Mouse (Mus musculus) lung, embryonic 16.5 days (tissue): ENCODE measurements around the gene Olfr114. TPM values are rescaled to one million over a fixed set of nuclear protein-coding genes. Genes with fewer than 3 reads are reported as not detected.

Source experiments
- ATAC-seq: fragments of 200-750 bp; cut with Nextera tagmentation; 2 replicates; pipeline ENCODE4 v1.8.0; 2017; ENCODE audit warnings: low read depth, mild to moderate bottlenecking, moderate library complexity
- H3K27ac ChIP-seq: fragments of 300-500 bp; sonication (generic); 2 replicates; pipeline ENCODE4 v1.5.1; 2014; ENCODE audit warnings: mild to moderate bottlenecking, control low read depth, low read length
- H3K27me3 ChIP-seq: fragments of 300-500 bp; sonication (generic); 2 replicates; pipeline ENCODE4 v1.6.1; 2014; ENCODE audit warnings: low read depth, low read length, mixed read lengths; ENCODE audit not compliant: control insufficient read depth, insufficient read depth
- H3K36me3 ChIP-seq: fragments of 300-500 bp; sonication (generic); 2 replicates; pipeline ENCODE4 v1.6.1; 2014; ENCODE audit warnings: low read length; ENCODE audit not compliant: control insufficient read depth, insufficient read depth
- H3K4me1 ChIP-seq: fragments of 300-500 bp; sonication (generic); replicated peaks from 2 replicates; pipeline ENCODE4 v1.6.1; 2014; ENCODE audit warnings: low read length, mixed read lengths; ENCODE audit not compliant: control insufficient read depth, insufficient read depth
- H3K4me2 ChIP-seq: fragments of 300-500 bp; sonication (generic); 2 replicates; pipeline ENCODE4 v1.6.1; 2014; ENCODE audit warnings: low read depth, low read length, control low read depth
- H3K4me3 ChIP-seq: fragments of 300-500 bp; sonication (generic); 2 replicates; pipeline ENCODE4 v1.5.1; 2014; ENCODE audit warnings: mild to moderate bottlenecking, low read length, control low read depth
- H3K9ac ChIP-seq: fragments of 300-500 bp; sonication (generic); 2 replicates; pipeline ENCODE4 v1.6.1; 2014; ENCODE audit warnings: low read length, control low read depth
- H3K9me3 ChIP-seq: fragments of 300-500 bp; sonication (generic); 2 replicates; pipeline ENCODE4 v1.6.1; 2016; ENCODE audit warnings: low read length; ENCODE audit not compliant: control insufficient read depth
- WGBS: fragments of 180-500 bp; shearing (Covaris S2); extraction: QIAGEN DNeasy Blood & Tissue Kit; methylation state at CpG from one replicate; pipeline ENCODE4 v1.1.7; 2014; 5-methylcytosine and 5-hydroxymethylcytosine counted together
- polyA plus RNA-seq: library from polyadenylated mRNA; unstranded; fragments of >200 nt; fragmentation: Nextera tagmentation; extraction: Ambion mirVana; gene quantifications from 2 replicates; pipeline ENCODE4 v1.2.1, GENCODE M21; 2015

The Olfr114 gene
- not detected in 2 replicates for polyA plus RNA-seq

DNA sequence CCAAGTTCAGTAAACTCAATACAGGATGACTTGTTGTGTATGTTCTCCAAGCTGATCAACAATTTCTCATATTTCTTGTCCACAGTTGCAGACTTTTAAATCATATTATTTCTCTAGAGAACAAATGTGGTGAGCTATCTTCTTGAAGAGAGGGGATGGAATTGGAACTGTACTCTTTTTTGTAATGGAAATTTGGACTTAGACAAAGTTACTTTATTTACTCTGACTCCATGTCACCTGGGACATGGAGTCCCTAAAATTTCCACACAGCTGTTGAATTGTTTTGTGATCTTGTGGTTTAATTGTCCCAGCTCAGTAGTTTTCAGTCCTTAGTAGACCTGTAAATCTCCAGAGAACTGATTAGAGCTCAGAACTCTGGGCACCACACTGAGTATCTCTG lies at the start of gene Olfr114:
TSS of gene Olfr114 (minus strand) at position 101 of the 400 bp plus-strand sequence.
- ATAC-seq = no peak
- Histone ChIP-seq H3K9ac (no peak within 1 kb of the TSS), H3K4me2 (no peak within 1 kb of the TSS), H3K4me3 (no peak within 1 kb of the TSS), H3K9me3 (no peaks in the 10 kb centered on the region), H3K27me3 (no peaks in the 10 kb centered on the region), H3K27ac (no peak within 1 kb of the TSS), H3K4me1 (no peaks in the 10 kb centered on the region), H3K36me3 (no peaks in the 10 kb centered on the region)

DNA sequence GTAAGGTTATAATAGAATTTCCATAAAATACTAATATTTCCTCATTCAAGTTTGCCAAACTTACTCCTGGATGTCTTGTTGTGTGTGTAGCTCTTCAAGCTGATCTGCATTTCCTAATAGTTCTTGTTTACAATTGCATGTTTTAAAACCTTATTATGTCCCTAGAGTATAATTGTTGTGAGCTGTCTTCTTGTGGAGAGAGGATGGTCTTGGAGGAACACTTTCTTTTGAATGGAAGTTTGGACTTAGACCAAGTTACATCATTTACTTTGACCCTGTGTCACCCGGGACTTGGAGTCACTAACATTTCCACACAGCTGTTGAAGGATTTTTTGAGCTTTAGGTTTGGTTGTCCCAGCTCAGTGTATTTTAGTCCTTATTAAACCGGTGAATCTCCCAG lies 34.5 kb upstream of the Olfr114 start, which contains the start of the genes Olfr115 and Olfr116:
TSS of gene Olfr115 (minus strand) at position 101 of the 400 bp plus-strand sequence.
TSS of gene Olfr116 (minus strand) at position 191 of the 400 bp plus-strand sequence.
- no peak within 1 kb of the TSS for H3K4me2 ChIP-seq
- no peak for ATAC-seq
- no peaks in the 10 kb centered on the region for H3K27me3 ChIP-seq
- H3K4me1 ChIP-seq = no peaks in the 10 kb centered on the region
- H3K9me3 ChIP-seq = no peaks in the 10 kb centered on the region
- no peak within 1 kb of the TSS for H3K4me3 ChIP-seq
- H3K9ac ChIP-seq = no peak within 1 kb of the TSS
- no peak within 1 kb of the TSS for H3K27ac ChIP-seq
- no peaks in the 10 kb centered on the region for H3K36me3 ChIP-seq
- WGBS = 78% methylated on average over 2 of the region's 2 CpGs

- H3K4me1 ChIP-seq = no peaks in the 10 kb centered on the region
- no peak within 1 kb of the TSS for H3K4me2 ChIP-seq
- H3K27ac ChIP-seq = no peak within 1 kb of the TSS
- ATAC-seq = no peak
- no peaks in the 10 kb centered on the region for H3K9me3 ChIP-seq
- no peaks in the 10 kb centered on the region for H3K27me3 ChIP-seq
- no peaks in the 10 kb centered on the region for H3K36me3 ChIP-seq
- H3K4me3 ChIP-seq = no peak within 1 kb of the TSS
- H3K9ac ChIP-seq = no peak within 1 kb of the TSS
Observed at GRCm38 (mm10) chr17:37577563-37577962, 15.0 kb downstream of the Olfr114 start, which contains the start of gene Olfr113. Gene Olfr113 (minus strand): TSS chr17:37577663.

DNA sequence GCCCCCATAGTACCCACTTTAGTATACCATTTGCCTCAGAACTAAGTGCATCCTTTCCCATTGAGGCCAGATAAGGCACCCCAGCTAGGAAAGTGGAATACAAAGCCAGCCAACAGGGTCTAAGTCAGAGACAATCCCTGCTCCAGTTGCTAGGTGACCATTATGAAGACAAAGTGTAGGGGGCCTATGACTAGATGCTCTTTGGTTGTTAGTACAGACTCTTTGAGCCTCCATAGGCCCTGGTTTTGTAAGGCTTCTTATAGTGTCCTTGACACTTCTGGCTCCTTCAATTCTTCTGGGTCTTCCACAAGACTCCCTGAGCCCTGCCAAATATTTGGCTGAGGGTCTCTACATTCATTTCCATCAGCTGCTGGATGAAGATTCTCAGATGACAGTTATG lies 23.2 kb downstream of the Olfr114 start, which contains the start of gene Olfr112:
TSS of gene Olfr112 (minus strand) at position 101 of the 400 bp plus-strand sequence.
- Histone ChIP-seq H3K4me3 (no peak within 1 kb of the TSS), H3K4me2 (no peak within 1 kb of the TSS), H3K4me1 (no peaks in the 10 kb centered on the region), H3K27me3 (no peaks in the 10 kb centered on the region), H3K27ac (no peak within 1 kb of the TSS), H3K36me3 (no peaks in the 10 kb centered on the region), H3K9ac (no peak within 1 kb of the TSS), H3K9me3 (no peaks in the 10 kb centered on the region)
- no peak for ATAC-seq

DNA sequence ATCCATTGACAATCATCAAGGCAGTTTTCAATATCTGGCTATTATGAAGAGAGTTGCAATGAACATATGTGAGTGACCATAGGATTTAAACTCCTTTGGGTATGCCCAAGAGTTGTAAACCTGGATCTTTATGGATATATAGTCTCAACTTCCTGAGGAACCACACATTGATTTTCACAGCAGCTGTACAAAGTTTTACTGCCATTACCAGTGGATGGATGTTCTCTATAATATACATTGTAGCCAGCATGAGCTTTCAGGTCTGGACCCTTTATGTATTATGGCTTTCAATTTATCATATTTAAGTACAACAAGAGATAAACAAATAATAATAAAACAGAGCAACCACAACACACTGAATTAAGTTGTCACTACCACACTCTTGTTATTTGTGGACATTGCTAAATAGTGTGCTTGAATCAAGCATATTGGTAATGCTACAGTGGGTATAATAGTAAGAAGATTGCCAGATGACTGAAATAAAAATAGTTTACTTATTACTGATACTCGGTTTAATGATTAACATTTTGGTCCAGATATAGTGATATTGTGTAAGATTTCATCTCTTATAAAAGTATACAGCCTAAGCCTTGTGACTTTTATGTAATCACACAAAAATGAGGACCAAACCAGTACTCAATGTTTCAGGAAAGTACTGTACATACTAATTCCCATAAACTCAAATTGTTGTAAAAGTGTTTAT lies 33.5 kb downstream of the Olfr114 start:
- 38% methylated on average over 1 of the region's 1 CpGs for WGBS
- Histone ChIP-seq H3K9ac (no peak overlapping the region), H3K4me3 (no peak overlapping the region), H3K4me2 (no peak overlapping the region), H3K9me3 (no peaks in the 10 kb centered on the region), H3K27me3 (no peaks in the 10 kb centered on the region), H3K36me3 (no peaks in the 10 kb centered on the region), H3K27ac (no peak overlapping the region), H3K4me1 (no peaks in the 10 kb centered on the region)
- no peak for ATAC-seq

DNA sequence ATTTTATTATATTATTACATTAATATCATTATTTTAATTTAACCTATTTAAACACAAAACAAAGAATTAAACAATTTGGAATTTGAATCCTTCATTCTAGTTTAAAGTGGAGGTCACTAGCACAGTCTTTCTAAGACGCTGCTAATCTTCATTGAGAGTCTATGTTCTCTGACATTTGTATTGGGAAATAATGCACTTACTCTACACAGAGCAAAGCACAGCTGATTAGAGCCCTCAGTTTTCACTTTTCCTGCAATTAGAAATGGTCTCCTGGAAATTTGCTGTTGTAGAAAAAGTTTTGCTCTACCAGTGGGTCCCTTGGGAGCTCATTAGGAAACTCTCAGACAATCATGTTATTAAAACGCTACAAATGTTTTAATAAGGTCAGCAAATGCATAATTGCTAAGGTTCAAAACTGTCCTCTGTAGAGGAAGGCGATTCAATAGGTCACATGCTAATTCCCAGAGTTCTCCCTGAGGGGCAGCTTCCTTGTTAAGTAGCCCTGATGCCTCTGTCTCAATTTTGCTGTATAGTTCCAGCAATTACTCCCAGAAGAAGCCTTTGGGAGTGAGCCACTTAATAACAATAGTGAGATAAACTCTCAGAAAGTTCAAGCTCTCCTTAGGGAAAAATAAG lies 48.6 kb downstream of the Olfr114 start:
- H3K36me3 ChIP-seq = no peaks in the 10 kb centered on the region
- H3K4me2 ChIP-seq = no peak overlapping the region
- ATAC-seq = no peak
- H3K4me1 ChIP-seq = no peaks in the 10 kb centered on the region
- 67% methylated on average over 3 of the region's 3 CpGs for WGBS
- H3K9me3 ChIP-seq = no peaks in the 10 kb centered on the region
- no peaks in the 10 kb centered on the region for H3K27me3 ChIP-seq
- no peak overlapping the region for H3K27ac ChIP-seq
- H3K9ac ChIP-seq = no peak overlapping the region
- H3K4me3 ChIP-seq = no peak overlapping the region

- H3K4me2 ChIP-seq = no peak overlapping the region
- no peak for ATAC-seq
- WGBS = 77% methylated on average over 4 of the region's 4 CpGs
- H3K9ac ChIP-seq = no peak overlapping the region
- no peaks in the 10 kb centered on the region for H3K36me3 ChIP-seq
- H3K27ac ChIP-seq = no peak overlapping the region
- H3K27me3 ChIP-seq = no peaks in the 10 kb centered on the region
- H3K4me3 ChIP-seq = no peak overlapping the region
- H3K9me3 ChIP-seq = no peaks in the 10 kb centered on the region
- no peaks in the 10 kb centered on the region for H3K4me1 ChIP-seq
Observed at GRCm38 (mm10) chr17:37541454-37542119, 51.0 kb downstream of the Olfr114 start.
